Mouse (Mus musculus): ENCODE data around the gene Tnip1.

Gene Tnip1

DNA sequence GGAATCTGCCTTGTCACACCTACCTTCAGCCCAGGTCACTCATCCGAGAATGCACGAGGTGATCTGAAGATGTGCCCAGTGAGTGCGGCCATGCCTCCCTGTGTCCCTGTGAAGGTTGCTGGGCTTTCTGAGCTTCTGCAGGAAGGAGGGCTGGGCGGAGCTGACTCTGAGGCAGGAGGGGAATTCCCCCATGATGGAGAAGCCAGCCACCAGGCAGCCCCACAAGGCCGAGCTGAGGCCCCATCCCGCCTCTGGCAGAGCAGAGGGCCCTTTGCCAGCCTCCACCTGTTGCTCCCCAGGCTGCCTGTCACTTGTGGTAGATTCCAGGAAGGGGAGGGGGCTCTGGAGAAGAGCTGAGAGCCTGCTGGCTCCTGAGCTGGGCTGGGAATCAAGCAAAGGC lies at the start of gene Tnip1:
Gene Tnip1, minus strand, starts transcription at position 108 of the 400 bp plus-strand sequence.
- no peak for DNase-seq

DNA sequence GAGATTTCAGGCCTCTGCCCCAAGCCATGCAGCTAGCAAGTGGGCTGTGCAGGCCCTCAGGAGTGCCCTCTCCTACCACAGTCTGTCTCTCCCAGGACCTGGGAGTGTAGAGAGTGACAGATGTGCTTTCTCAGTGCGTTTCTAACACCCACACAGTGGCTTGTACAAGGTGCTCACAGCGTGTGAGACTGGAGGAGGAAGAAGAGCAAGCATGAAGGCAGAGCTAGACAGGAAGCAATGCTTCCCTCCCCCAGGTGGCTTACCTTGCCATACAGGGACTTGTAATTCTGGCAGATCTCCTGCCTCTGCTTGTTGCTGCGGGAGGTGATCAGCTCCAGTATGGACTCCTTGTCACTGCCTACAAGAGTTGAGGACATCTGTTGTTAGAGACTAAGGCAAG lies 48.7 kb upstream of the Tnip1 start:
- no peak for DNase-seq

GRCm38 (mm10) chr11:55008230-55008629 lies 45.5 kb upstream of the Tnip1 start:
- no peak for DNase-seq

DNA sequence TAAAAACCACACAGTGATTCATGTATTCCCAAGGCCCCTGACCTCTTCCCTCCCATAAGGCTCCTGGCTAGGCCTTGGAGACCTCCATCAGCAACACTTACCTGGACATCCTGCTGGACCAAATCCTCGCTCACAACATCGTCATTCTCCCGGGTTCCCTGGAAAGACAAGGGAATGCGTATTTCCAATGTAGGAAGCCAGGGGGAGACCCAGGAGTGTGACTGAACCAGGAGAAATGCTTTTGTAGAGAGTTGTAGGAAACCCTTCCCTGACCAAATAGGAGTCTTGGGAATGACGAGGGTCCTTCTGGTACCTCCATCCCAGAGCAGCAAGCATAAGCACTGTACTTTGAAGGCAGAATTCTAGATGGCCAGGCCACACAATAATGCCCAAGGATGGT lies 43.0 kb upstream of the Tnip1 start:
- no peak for DNase-seq

GRCm38 (mm10) chr11:55004970-55005502 lies 42.3 kb upstream of the Tnip1 start:
- no peak for DNase-seq

GRCm38 (mm10) chr11:54998708-54999107 lies 36.0 kb upstream of the Tnip1 start:
- DNase-seq, result no peak

GRCm38 (mm10) chr11:54998284-54998683 lies 35.6 kb upstream of the Tnip1 start:
- DNase-seq, result peak; percentile 62

DNA sequence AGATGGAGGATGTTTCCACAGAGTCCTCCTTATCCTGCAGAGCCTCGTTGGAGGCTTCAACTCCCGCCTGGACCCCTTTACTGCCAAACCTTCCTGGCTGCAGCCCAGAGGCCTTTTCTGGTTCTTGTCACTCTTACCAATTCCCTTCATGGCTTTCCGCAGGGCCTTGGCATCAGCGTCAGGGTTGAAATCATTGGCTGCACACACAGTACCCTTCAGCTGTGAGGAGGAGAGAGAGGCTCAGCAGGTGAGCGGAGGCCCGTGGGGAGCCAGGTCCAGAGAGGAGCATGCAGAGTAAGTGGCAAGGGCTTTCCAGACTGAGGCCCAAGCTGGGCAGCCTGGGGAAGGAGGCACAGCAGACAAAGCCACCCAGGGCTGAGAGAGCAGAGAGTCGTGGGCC lies 33.5 kb upstream of the Tnip1 start:
- DNase-seq, result no peak

DNA sequence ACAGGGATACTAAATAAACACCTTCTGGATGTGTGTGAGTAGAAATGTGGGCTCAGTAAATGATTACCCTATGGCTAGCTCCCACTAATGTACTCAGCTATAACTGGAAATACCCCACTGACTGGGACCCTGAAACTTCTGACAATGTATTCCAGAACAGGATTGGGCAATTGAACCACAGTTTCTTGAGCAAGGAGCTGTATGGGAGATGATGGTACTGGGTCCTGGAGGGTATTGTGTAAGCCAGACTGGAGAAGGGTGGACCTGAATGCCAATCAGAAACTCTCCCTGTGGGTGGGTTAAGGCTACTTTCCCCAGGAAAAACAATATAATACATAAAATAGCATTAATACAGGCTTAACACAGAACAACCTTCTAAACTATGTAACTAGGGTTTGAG lies 27.2 kb upstream of the Tnip1 start:
- no peak for DNase-seq

GRCm38 (mm10) chr11:54988754-54989349 lies 26.1 kb upstream of the Tnip1 start:
- no peak for DNase-seq

DNA sequence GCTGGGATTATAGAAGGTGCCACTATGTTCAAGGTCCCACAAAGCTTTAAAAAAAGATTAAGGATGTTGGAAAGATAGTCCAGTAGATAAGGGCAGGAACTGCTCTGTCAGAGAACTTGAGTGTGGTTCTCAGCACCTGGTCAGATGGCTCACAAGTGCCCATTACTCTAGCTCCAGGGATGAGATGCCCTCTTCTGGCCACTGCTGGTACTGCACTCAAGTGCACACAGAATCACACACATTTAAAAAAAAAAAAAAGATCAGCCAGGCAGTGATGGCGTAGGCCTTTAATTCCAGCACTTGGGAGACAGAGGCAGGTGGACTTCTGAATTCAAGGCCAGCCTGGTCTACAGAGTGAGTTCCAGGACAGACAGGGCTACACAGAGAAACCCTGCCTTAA lies 25.3 kb upstream of the Tnip1 start:
- peak; percentile 42 for DNase-seq

DNA sequence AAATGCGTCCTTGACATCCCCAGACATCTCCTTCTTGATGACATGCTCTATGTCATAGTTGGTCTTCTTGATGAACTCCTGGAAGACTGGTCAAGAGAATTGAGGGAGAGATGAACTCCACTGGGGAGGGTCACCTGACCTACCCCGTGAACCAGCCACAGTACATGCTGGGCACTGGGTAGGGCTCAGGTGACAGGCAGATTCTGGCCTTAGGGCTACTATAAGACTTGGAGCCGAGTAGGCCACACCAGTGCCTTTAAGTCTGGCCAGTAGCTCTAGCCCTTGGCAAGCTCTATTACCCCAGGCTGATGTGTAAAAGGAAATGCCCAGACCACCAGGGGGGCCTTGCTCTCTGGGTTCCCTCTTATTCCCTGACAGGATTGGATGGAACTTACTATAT lies 22.4 kb upstream of the Tnip1 start:
- no peak for DNase-seq

GRCm38 (mm10) chr11:54984581-54984980 lies 21.9 kb upstream of the Tnip1 start:
- no peak for DNase-seq

GRCm38 (mm10) chr11:54984085-54984484 lies 21.4 kb upstream of the Tnip1 start:
- peak; percentile 82 for DNase-seq

- no peak for DNase-seq
Measured at GRCm38 (mm10) chr11:54982520-54982919, 19.8 kb upstream of the Tnip1 start.

GRCm38 (mm10) chr11:54981630-54982029 lies 18.9 kb upstream of the Tnip1 start:
- no peak for DNase-seq

DNA sequence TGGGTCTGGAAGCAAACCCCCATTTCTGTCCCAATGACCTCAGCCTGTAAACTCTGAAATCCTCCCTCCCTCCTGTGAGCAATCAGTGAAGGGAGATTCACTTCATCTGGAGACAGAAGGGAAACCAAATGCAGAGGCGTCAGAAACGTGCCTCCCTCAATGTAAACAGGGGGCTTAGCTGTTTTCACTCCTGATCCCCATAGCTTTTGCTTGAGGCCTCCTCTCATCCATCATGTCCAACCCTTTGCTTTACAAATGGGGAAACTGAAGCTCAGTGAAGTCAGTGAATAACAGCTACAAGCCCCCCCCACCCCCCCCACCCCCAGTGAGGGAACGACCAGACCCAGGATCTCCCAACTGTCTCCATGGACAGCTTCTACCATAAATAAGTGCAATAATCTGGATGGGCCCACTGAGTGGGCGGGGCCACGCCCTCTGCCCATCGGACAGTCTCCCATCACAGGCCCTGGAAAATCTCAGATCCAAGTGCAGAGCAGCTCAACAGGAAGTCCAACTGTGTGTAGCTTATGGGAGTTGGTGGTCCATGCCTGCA lies 14.7 kb upstream of the Tnip1 start:
- DNase-seq, result no peak

- no peak for DNase-seq
Measured at GRCm38 (mm10) chr11:54976351-54976750, 13.6 kb upstream of the Tnip1 start.

DNA sequence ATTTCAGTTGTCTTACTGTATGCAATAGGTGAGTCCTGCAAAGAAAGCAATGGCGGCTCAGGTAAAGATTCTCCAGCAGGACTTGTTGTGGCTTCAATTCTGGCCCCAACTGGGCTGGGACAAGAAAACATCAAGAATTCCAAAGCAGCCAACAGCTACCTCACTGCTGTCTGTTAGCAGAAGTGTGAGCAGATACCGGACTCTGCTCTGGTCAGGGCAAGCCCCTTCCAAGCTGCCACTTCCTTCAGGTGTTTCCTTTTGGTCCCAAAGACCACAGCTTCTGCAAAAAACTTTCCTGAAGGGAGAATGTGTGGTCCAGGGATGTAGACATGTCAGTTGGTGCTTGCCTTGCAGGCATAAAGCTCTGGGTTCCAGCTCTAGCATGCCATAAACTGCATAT lies 13.0 kb upstream of the Tnip1 start:
- no peak for DNase-seq

DNA sequence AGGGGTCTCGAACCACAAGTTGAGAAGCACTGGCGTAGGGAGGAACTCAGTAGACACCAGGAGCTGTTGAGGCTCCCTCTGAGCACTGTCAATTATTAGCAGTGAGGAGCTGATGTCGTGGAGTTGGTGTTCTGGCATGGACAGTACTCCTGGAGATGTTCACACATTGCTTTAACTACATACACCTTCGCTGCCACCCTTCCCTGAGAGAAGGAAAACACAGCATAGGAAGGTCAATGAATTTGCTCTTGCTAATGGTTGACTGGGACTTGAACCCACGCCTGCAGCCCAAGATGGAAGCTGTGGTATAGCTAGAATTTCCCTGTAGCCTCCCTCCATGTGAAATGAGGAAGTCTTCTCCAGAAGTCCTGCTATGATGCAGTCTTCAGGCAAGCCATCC lies 12.6 kb upstream of the Tnip1 start:
- no peak for DNase-seq

GRCm38 (mm10) chr11:54974639-54975038 lies 11.9 kb upstream of the Tnip1 start:
- no peak for DNase-seq

- peak; percentile 56 for DNase-seq
Measured at GRCm38 (mm10) chr11:54973481-54974212, 10.9 kb upstream of the Tnip1 start.

DNA sequence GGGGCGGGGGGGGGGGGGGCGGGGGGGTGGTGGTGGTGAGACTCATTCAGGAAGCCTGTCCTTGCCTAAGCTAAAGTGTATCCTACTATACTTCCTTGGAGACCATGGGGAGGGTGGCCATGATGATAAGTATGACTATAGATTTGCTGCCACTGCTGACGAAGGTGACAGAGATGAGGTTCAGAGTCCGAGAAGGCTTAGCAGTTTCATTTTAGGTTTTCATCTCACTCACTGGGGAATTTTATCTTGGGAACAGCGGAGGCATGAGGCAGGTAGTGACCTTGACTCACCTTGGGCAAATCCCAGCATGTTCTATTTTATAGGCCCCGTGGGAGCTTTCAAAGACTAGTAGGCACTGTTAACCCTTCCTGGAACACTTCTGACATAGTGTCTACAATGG lies 10.1 kb upstream of the Tnip1 start:
- DNase-seq, result no peak

DNA sequence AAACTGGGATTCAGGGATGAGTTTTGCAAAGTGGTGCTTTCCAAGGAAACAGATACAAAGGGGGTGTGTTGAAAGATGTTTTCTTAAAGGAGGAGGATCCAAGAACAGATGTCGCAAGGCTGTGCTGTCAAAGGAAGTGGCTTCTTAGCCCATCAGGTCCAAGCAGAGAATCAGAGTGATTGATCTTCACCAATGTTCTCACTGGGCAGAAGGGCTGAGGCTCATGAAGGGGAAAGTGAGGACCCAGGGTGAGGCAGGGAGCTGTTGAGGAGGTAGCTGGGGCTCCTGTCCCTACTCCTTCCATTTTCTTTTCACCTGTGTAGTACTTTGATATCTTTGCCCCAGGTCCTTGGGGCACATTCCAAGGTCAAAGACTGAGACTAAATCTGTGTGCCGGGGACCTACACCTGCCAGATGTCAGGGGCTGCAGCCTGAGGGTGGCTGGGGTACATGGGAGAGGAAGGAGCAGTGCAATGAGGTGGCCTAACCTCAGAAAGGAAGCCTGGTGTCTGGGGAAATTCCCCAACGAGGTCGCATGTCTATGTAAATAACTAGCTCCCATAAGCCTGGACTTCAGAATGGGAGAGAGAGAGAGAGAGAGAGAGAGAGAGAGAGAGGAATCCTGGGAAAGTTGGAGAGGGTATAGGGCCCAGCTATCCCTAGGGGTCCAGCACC lies 9.5 kb upstream of the Tnip1 start:
- no peak for DNase-seq
